Mouse (Mus musculus) heart, adult 2 months (tissue): ENCODE results near the gene Pxmp4. TPM values are rescaled to one million over a fixed set of nuclear protein-coding genes. Genes with fewer than 3 reads are reported as not detected.

ENCODE experiments used
- DNase-seq, 2 experiments: peaks; one replicate each; pipeline ENCODE4 v3.0.0; 2021
- H3K27ac ChIP-seq: fragments of 200-600 bp; 2 replicates; pipeline ENCODE4 v1.8.1; 2022
- H3K27me3 ChIP-seq: fragments of 200-500 bp; 2 replicates; pipeline ENCODE4 v1.6.1; 2012; ENCODE audit warnings: mild to moderate bottlenecking, low read length, inconsistent platforms, mixed read lengths; ENCODE audit not compliant: control insufficient read depth, insufficient read depth
- H3K36me3 ChIP-seq: fragments of 200-500 bp; 2 replicates; pipeline ENCODE4 v1.6.1; 2012; ENCODE audit warnings: low read length, inconsistent platforms; ENCODE audit not compliant: control insufficient read depth, insufficient read depth
- H3K4me1 ChIP-seq: fragments of 200-500 bp; 2 replicates; pipeline ENCODE4 v1.6.1; 2011; ENCODE audit warnings: low read length; ENCODE audit not compliant: control insufficient read depth, insufficient read depth
- H3K4me3 ChIP-seq: fragments of 200-600 bp; 2 replicates; pipeline ENCODE4 v1.8.1; 2022
- H3K79me2 ChIP-seq: fragments of 200-500 bp; replicated peaks from 2 replicates; pipeline ENCODE4 v1.6.1; 2012; ENCODE audit warnings: mild to moderate bottlenecking, inconsistent platforms, low read length, moderate library complexity, mixed read lengths; ENCODE audit not compliant: control insufficient read depth, insufficient read depth
- H3K9ac ChIP-seq: fragments of 200-500 bp; 2 replicates; pipeline ENCODE4 v1.6.1; 2012; ENCODE audit warnings: low read depth, mild to moderate bottlenecking, control low read depth, inconsistent platforms, low read length, mixed read lengths
- CTCF ChIP-seq: fragments of 200-600 bp; IDR thresholded peaks from 2 replicates; pipeline ENCODE4 v1.8.1; 2022; ENCODE audit warnings: antibody characterized with exemption, mild to moderate bottlenecking, moderate library complexity
- EP300 ChIP-seq: fragments of 200-500 bp; IDR thresholded peaks from 2 replicates; pipeline ENCODE4 v1.6.1; 2011; ENCODE audit warnings: low read depth, low read length, control low read depth; ENCODE audit not compliant: insufficient read depth
- POLR2A ChIP-seq: fragments of 200-500 bp; IDR thresholded peaks from 2 replicates; pipeline ENCODE4 v1.6.1; 2011; ENCODE audit warnings: mild to moderate bottlenecking, low read depth, low read length, control low read depth; ENCODE audit not compliant: insufficient read depth
- WGBS: fragments of 180-500 bp; shearing (Covaris S2); methylation state at CpG from one replicate; pipeline ENCODE4 v1.1.7; 2018; 5-methylcytosine and 5-hydroxymethylcytosine counted together
- intact Hi-C: fragments of 180-260 bp; cut with DNase I; formaldehyde crosslinking; loops from one replicate; pipeline ENCODE4 v1.15.1; 2025
- polyA plus RNA-seq: library from polyadenylated mRNA; depleted of rRNA; stranded (reverse); fragments of >200 nt; gene quantifications from 2 replicates; pipeline ENCODE4 v1.2.3, GENCODE M21; 2012
- total RNA-seq, 2 experiments: library from RNA; stranded (reverse); gene quantifications; 2 replicates each; pipeline ENCODE4 v1.2.3; 2021

Pxmp4 gene
- total and polyA plus RNA-seq, 3 experiments: 20.9 to 49.9 (median 21.5) TPM

DNA sequence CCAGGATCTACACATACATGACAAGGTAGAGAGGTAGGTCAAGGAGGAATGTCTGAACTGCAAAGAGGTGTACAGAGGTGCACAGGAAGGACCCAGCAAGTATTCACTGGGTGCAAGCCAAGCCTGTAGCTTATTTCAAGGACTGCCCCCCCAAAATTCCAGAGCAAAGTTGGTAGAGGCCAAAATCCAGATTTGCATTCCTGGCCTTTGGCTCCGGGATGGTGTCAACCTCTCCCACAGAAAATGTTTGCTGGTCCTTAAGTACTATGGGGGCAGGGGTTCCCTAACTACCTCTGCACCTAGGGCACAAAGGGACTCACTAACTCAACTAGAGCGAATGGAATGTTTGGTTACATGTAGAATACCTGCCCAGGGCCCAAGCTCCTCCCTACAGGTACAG is 35.7 kb downstream of the Pxmp4 start:
- H3K27ac ChIP-seq: no peak overlapping the region
- TF ChIP-seq EP300 (no peak), CTCF (no peak), POLR2A (no peak)
- no peaks in the 10 kb centered on the region for H3K36me3 ChIP-seq
- DNase-seq: no peak
- intact Hi-C loops: no loop called here
- H3K79me2 ChIP-seq: no peaks in the 10 kb centered on the region
- H3K4me1 ChIP-seq: no peaks in the 10 kb centered on the region
- H3K9ac ChIP-seq: no peak overlapping the region
- no peaks in the 10 kb centered on the region for H3K27me3 ChIP-seq
- 49% methylated on average over 2 of the region's 2 CpGs for WGBS
- H3K4me3 ChIP-seq: no peak overlapping the region

DNA sequence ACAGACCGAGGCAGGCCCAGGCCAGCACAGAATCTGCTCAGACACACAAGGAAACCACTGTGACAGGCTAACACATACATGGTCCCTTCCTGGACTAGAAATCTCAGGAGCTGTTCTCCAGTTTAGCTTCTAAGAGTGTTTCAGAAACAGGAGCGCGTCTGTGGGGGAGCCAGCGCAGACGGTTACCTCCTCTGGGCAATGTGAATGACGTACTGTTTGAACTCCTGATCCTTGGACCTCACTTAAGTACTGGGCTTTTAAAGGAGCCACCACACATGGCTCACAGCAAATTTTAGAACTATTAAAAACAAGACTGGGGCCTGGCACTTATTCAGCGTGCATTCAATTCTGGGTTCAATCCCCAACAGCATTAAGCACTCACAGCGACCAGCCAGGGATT is 36.9 kb downstream of the Pxmp4 start:
- intact Hi-C loops: no loop called here
- Histone ChIP-seq H3K36me3 (no peaks in the 10 kb centered on the region), H3K27ac (no peak overlapping the region), H3K9ac (no peak overlapping the region), H3K4me3 (no peak overlapping the region), H3K27me3 (no peaks in the 10 kb centered on the region), H3K79me2 (no peaks in the 10 kb centered on the region), H3K4me1 (no peaks in the 10 kb centered on the region)
- TF ChIP-seq POLR2A (no peak), CTCF (no peak), EP300 (no peak)
- WGBS: 79% methylated on average over 8 of the region's 8 CpGs
- DNase-seq: no peak

DNA sequence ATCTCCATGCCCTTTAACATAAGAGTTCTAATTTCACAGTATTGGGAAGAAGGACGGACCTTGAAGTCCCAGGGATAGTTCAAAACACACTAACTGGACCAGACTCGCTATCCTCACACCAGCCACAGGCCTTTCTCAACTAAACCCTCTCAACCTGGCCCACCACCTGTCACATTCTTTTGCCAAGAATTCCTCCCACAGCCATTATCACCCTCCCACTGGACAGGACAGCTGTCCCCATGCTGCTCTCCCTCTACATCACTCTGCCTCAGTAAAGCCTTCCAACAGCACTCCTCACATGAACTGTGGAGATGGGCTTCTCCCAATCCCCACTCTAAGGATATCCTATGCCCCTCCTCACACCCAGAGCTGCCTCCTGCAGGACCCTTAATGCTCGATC is 37.9 kb downstream of the Pxmp4 start:
- H3K4me1 ChIP-seq: no peaks in the 10 kb centered on the region
- H3K9ac ChIP-seq: no peak overlapping the region
- H3K79me2 ChIP-seq: no peaks in the 10 kb centered on the region
- no peak for DNase-seq
- H3K36me3 ChIP-seq: no peaks in the 10 kb centered on the region
- H3K27me3 ChIP-seq: no peaks in the 10 kb centered on the region
- no peak for TF ChIP-seq POLR2A
- no peak for TF ChIP-seq EP300
- no peak for TF ChIP-seq CTCF
- no peak overlapping the region for H3K27ac ChIP-seq
- H3K4me3 ChIP-seq: no peak overlapping the region
- intact Hi-C loops: no loop called here
- 92% methylated on average over 3 of the region's 3 CpGs for WGBS

DNA sequence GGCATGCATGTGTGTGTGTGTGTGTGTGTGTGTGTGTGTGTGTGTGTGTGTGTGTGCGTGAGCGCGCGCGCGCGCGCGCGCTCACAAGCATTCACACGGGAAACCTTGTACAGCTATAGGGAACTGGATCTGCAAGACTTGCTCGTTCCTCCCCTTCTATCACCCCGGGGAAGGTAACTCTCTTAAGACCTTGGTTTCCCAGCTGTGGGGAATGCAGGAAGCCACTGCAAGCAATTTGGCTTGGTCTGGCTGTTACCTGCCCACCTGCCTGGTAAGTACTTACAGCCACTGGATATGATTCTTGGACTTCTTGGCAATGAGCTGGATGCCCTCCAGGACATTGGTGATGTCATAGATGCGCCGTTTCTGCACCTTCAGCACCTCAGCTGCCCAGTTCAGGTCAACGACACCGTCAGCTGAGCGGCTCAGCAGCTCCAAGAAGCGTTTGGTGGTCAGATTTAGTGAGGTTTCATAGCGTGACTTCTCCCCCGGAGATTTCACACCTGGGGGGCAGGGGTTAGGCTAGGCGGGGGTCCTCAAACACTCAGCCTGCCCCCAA is 39.8 kb downstream of the Pxmp4 start:
- DNase-seq: no peak
- H3K4me1 ChIP-seq: peaks cover 5% of the 10 kb centered on the region
- TF ChIP-seq EP300 (no peak), POLR2A (no peak), CTCF (no peak)

DNA sequence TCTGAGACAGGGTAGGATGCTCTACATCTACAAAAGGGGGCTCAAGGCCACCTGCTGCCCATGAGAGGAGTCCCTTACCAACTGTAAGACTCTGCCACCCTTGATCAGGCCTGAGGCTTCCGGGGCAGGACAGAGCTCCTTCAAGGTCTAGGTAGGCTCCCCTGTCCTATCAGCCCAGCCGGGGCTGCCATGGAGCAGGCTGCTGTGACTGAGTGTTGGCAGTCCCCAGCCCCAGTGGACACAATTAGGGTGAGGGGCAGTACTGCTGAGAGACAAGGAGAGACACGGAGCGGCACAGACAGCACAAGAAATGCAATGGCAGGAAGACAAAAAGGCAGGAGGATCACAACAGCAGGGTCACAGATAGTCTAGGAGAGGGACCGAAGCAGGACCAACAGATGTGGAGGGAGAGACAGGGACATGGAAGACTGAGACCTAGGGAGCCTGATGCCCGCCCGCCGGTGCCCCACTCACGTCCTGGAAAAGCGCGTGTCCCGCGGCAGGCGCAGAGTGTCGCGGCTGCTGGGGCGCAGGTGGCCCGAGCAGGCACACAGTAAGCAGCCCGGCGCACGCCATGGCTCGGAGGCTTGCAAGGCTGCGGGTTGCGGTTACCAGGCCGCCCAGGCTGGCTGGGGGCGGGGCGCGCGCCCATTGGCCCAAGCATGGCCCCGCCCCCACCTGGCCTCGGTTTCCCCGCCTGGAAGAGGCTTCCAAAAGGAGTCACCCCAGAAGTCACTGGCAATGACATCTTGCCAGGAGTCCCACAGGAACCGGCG is 45.1 kb downstream of the Pxmp4 start, which contains the start of gene Necab3:
Gene Necab3, minus strand, starts transcription at position 627 of the 776 bp plus-strand sequence.
- no peaks in the 10 kb centered on the region for H3K79me2 ChIP-seq
- H3K27ac ChIP-seq: no peak within 1 kb of the TSS; the same call in 1 of the 2 replicates
- peaks cover 5% of the 10 kb centered on the region for H3K4me1 ChIP-seq
- intact Hi-C loops: no loop called here
- H3K27me3 ChIP-seq: no peaks in the 10 kb centered on the region
- 10% methylated on average over 34 of the region's 34 CpGs for WGBS
- peak within 1 kb of the TSS; percentile 36; the same call in 1 of the 2 replicates for H3K9ac ChIP-seq
- no peaks in the 10 kb centered on the region for H3K36me3 ChIP-seq
- TF ChIP-seq CTCF (no peak), POLR2A (no peak), EP300 (no peak)
- peak; percentile 44 to 45 for DNase-seq
- peak within 1 kb of the TSS; percentile 27 for H3K4me3 ChIP-seq

More for the DNA sequence above, 39.8 kb downstream of the Pxmp4 start:
- Histone ChIP-seq H3K27me3 (no peaks in the 10 kb centered on the region), H3K27ac (no peak overlapping the region), H3K79me2 (no peaks in the 10 kb centered on the region), H3K9ac (no peak overlapping the region), H3K4me3 (no peak overlapping the region), H3K36me3 (no peaks in the 10 kb centered on the region)
- 91% methylated on average over 22 of the region's 22 CpGs for WGBS
- intact Hi-C loops: no loop called here

DNA sequence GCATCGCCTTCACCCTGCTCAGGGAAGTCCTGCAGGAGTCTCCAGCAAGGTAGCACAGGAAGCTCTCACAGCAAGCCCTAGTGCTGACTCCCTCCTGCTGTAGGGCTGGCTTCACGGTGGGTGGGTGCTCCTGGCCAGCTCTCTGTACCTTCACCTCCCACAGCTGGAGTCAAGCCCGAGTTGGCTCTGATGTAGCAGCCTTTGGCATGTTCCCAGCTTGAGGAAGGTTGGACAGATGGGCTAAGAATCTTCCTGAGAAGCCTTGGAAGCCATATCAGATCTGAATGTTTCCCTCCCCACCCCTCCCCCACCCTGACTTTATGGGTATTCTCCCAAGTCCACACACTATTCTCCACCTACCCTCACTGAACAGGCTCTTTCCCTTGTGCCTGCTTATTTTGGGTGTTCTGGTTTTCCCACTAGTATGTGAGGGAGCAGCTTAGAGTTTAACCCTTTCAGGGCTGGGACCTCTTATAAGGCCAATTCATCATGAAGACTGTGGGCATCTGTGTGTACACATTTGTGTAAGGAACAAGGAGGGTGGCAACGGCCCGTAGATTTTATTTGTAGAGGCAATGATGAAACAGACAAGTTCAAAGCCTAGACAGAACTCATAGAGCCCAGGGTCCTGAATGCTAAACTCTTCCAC is 46.2 kb downstream of the Pxmp4 start:
- Histone ChIP-seq H3K4me1 (peaks cover 5% of the 10 kb centered on the region), H3K27me3 (no peaks in the 10 kb centered on the region), H3K4me3 (no peak overlapping the region), H3K27ac (no peak overlapping the region), H3K36me3 (no peaks in the 10 kb centered on the region), H3K9ac (no peak overlapping the region), H3K79me2 (no peaks in the 10 kb centered on the region)
- intact Hi-C loops: no loop called here
- TF ChIP-seq CTCF (no peak), EP300 (no peak), POLR2A (no peak)
- DNase-seq: no peak
- 53% methylated on average over 5 of the region's 5 CpGs for WGBS
